Mouse (Mus musculus): ENCODE results near the gene Serpina3b.

GRCm38 (mm10) chr12:104175636-104176035 is 47.8 kb downstream of the Serpina3b start:
- TF ChIP-seq CTCF (IDR thresholded peaks at IDR 0.05; ENCODE audit: low read depth, low read length) (no peak), POLR2A (IDR thresholded peaks at IDR 0.05; ENCODE audit: borderline replicate concordance, low read depth, low read length) (no peak)

Measured in bone marrow macrophage, adult 2 months (primary cell).